Mouse (Mus musculus): ENCODE results near the gene Pafah1b1.

Gene Pafah1b1

GRCm38 (mm10) chr11:74664279-74664678 is 60.2 kb downstream of the Pafah1b1 start:
- no peak for DNase-seq (ENCODE audit: extremely low read depth, low read depth)

GRCm38 (mm10) chr11:74662221-74662620 is 62.2 kb downstream of the Pafah1b1 start:
- DNase-seq (ENCODE audit: extremely low read depth, low read depth), result no peak

GRCm38 (mm10) chr11:74661641-74662040 is 62.8 kb downstream of the Pafah1b1 start:
- DNase-seq (ENCODE audit: extremely low read depth, low read depth), result no peak

- DNase-seq (ENCODE audit: extremely low read depth, low read depth), result no peak
Measured at GRCm38 (mm10) chr11:74660336-74660735, 64.1 kb downstream of the Pafah1b1 start.

- no peak for DNase-seq (ENCODE audit: extremely low read depth, low read depth)
Measured at GRCm38 (mm10) chr11:74655941-74656340, 68.5 kb downstream of the Pafah1b1 start.

GRCm38 (mm10) chr11:74653385-74653784 is 71.1 kb downstream of the Pafah1b1 start:
- DNase-seq (ENCODE audit: extremely low read depth, low read depth), result no peak

GRCm38 (mm10) chr11:74652791-74653191 is 71.7 kb downstream of the Pafah1b1 start:
- DNase-seq (ENCODE audit: extremely low read depth, low read depth), result no peak

- no peak for DNase-seq (ENCODE audit: extremely low read depth, low read depth)
Measured at GRCm38 (mm10) chr11:74650576-74651100, 73.8 kb downstream of the Pafah1b1 start.

- DNase-seq (ENCODE audit: extremely low read depth, low read depth), result no peak
Measured at GRCm38 (mm10) chr11:74649647-74650551, 74.6 kb downstream of the Pafah1b1 start.

GRCm38 (mm10) chr11:74649095-74649646 is 75.3 kb downstream of the Pafah1b1 start, which contains the start of gene Cluh:
Cluh (plus strand) TSS chr11:74649495.
- peak; percentile 95 for DNase-seq (ENCODE audit: extremely low read depth, low read depth)

GRCm38 (mm10) chr11:74648676-74649075 is 75.8 kb downstream of the Pafah1b1 start:
- DNase-seq (ENCODE audit: extremely low read depth, low read depth), result no peak

- no peak for DNase-seq (ENCODE audit: extremely low read depth, low read depth)
Measured at GRCm38 (mm10) chr11:74647966-74648365, 76.5 kb downstream of the Pafah1b1 start.

GRCm38 (mm10) chr11:74639628-74640027 is 84.8 kb downstream of the Pafah1b1 start:
- DNase-seq (ENCODE audit: extremely low read depth, low read depth), result no peak

GRCm38 (mm10) chr11:74638791-74639411 is 85.6 kb downstream of the Pafah1b1 start:
- no peak for DNase-seq (ENCODE audit: extremely low read depth, low read depth)

- DNase-seq (ENCODE audit: extremely low read depth, low read depth), result no peak
Measured at GRCm38 (mm10) chr11:74637971-74638790, 86.3 kb downstream of the Pafah1b1 start.

- DNase-seq (ENCODE audit: extremely low read depth, low read depth), result no peak
Measured at GRCm38 (mm10) chr11:74637486-74637885, 87.0 kb downstream of the Pafah1b1 start.

GRCm38 (mm10) chr11:74634490-74635275 is 89.8 kb downstream of the Pafah1b1 start:
- DNase-seq (ENCODE audit: extremely low read depth, low read depth), result peak; percentile 50

GRCm38 (mm10) chr11:74631880-74632789 is 92.3 kb downstream of the Pafah1b1 start:
- no peak for DNase-seq (ENCODE audit: extremely low read depth, low read depth)

GRCm38 (mm10) chr11:74627481-74627880 is 97.0 kb downstream of the Pafah1b1 start:
- no peak for DNase-seq (ENCODE audit: extremely low read depth, low read depth)
